Mouse (Mus musculus): ENCODE results near the gene Trpm3. TPM values are rescaled to one million over a fixed set of nuclear protein-coding genes. Genes with fewer than 3 reads are reported as not detected.

The Trpm3 gene
- polyA plus RNA-seq, 1 experiment from 2014 or later = 37.2 TPM

DNA sequence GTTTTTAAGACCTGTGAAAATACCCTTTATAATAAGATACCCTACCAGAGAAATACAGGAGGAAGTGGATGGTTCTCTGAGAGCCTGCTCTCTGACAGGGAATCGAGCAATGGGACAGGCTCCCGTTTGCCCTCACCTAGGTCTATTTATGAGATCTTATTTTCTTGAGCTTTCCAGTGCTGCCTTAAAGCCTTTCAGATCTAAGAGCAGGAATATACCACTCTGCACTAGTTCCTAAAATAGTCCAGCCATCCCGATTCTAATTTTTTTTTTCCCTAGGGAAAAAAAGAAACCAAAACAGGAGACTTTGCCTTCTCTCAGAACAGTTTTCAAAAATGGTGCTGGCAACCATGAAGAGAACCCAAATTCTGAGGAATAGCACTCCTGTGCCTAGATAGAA is 786.4 kb downstream of the Trpm3 start:
- no peak overlapping the region for H3K4me3 ChIP-seq
- no peaks in the 10 kb centered on the region for H3K27me3 ChIP-seq
- H3K4me2 ChIP-seq = no peak overlapping the region
- no peaks in the 10 kb centered on the region for H3K4me1 ChIP-seq (replicated peaks)
- H3K9me3 ChIP-seq = no peaks in the 10 kb centered on the region
- no peaks in the 10 kb centered on the region; the same call in 1 of the 2 replicates for H3K36me3 ChIP-seq
- ATAC-seq (ENCODE audit: low FRiP score, low read depth) = no peak
- no peak overlapping the region for H3K27ac ChIP-seq (replicated peaks)
- WGBS = 80% methylated on average over 3 of the region's 3 CpGs
- no peak overlapping the region for H3K9ac ChIP-seq

DNA sequence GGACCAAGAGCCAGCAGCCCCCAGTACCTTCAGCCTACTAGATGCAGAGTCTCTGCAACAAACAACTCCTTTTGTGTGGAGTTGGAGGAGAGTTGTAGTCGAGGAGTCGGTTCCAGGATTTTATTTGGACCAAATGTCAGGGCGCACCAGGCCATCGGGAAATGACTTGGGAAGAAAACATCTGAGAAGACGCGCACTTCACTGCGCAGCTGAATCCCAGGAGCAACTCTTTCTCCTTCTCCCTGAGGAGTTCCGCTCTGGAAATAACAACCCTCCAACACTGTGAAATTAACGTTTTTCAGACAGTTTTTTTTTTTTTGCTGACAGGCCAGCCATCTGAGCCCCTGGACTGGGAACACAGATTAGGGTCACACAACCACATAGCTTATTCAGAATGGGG is 787.9 kb downstream of the Trpm3 start:
- H3K27me3 ChIP-seq = no peaks in the 10 kb centered on the region
- 70% methylated on average over 9 of the region's 9 CpGs for WGBS
- no peaks in the 10 kb centered on the region for H3K9me3 ChIP-seq
- H3K9ac ChIP-seq = no peak overlapping the region
- no peak overlapping the region for H3K27ac ChIP-seq (replicated peaks)
- H3K4me3 ChIP-seq = no peak overlapping the region
- no peaks in the 10 kb centered on the region for H3K4me1 ChIP-seq (replicated peaks)
- no peaks in the 10 kb centered on the region; the same call in 1 of the 2 replicates for H3K36me3 ChIP-seq
- ATAC-seq (ENCODE audit: low FRiP score, low read depth) = no peak
- no peak overlapping the region for H3K4me2 ChIP-seq

DNA sequence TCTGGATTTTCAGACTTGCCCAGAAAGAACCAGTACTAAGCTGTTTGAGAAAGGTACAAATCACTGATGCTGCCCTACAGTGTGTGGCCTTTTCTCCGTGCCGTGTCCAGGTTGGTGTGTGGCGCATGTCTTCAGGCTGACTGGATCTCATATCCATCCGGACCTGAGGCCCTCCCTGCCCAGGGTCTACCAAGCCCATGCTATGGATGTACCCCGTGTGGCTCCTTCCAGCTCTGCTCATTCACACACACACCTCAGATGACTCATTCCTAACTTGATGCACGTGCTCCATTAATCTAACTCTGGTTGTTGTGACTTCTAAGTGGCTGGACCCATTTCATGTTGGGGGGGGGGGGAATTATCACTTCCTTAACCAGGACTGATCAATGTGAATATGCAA is 789.5 kb downstream of the Trpm3 start:
- H3K27me3 ChIP-seq = no peaks in the 10 kb centered on the region
- no peaks in the 10 kb centered on the region for H3K9me3 ChIP-seq
- H3K27ac ChIP-seq (replicated peaks) = no peak overlapping the region
- H3K4me3 ChIP-seq = no peak overlapping the region
- no peaks in the 10 kb centered on the region for H3K36me3 ChIP-seq
- ATAC-seq (ENCODE audit: low FRiP score, low read depth) = peak; percentile 36; the same call in 1 of the 2 replicates
- H3K4me2 ChIP-seq = no peak overlapping the region
- no peaks in the 10 kb centered on the region for H3K4me1 ChIP-seq (replicated peaks)
- WGBS = 95% methylated on average over 6 of the region's 6 CpGs
- H3K9ac ChIP-seq = no peak overlapping the region

DNA sequence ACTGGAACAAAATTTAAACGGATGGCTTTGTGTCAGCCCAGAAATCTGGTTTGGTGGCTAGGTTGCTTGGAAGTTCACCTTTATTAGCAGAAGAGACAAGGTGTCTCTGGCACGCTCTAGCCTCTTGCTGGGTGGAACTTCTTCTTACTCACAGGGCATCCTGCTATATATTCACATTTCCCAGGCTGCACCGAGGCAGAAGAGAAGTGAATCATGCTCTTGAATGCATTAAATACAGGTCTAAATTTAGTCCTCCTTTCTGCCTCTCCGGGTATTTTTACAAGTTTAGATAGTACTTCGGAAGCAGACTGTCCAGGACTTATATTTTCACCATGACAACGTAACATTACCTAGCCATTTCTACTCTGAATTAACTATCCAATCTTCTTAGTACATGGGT is 790.9 kb downstream of the Trpm3 start:
- Histone ChIP-seq H3K9me3 (no peaks in the 10 kb centered on the region), H3K4me3 (no peak overlapping the region), H3K36me3 (no peaks in the 10 kb centered on the region), H3K9ac (no peak overlapping the region), H3K27me3 (no peaks in the 10 kb centered on the region), H3K4me1 (replicated peaks) (no peaks in the 10 kb centered on the region), H3K27ac (replicated peaks) (peak overlapping the region; percentile 70), H3K4me2 (no peak overlapping the region)
- 84% methylated on average over 6 of the region's 6 CpGs for WGBS
- no peak for ATAC-seq (ENCODE audit: low FRiP score, low read depth)

DNA sequence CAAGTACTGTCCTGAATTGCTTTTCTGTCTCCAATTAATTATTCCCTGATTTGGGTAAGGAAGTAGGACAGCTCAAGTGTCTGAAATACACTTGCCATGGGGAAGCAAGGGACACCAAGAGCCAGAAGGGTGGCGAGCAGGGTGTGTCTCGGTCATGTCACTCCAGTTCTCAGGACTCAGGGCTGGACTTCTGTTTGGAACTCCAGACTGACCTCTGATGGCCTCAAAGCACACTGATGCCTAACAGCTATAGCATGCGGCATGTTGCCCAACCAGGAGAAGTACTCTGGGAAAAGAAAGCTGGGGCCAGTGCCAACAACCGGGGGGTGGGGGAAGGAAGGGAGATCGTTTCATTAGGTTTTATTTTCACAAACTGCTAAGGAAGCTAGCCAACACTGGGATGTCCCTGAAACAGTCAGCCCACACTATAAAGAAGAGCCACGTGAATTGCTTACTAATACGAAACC is 791.6 kb downstream of the Trpm3 start:
- no peaks in the 10 kb centered on the region for H3K36me3 ChIP-seq
- 65% methylated on average over 7 of the region's 7 CpGs for WGBS
- no peak overlapping the region for H3K4me2 ChIP-seq
- no peak overlapping the region for H3K4me3 ChIP-seq
- H3K27ac ChIP-seq (replicated peaks) = peak overlapping the region; percentile 70
- H3K9me3 ChIP-seq = no peaks in the 10 kb centered on the region
- ATAC-seq (ENCODE audit: low FRiP score, low read depth) = peak; percentile 80
- H3K27me3 ChIP-seq = no peaks in the 10 kb centered on the region
- H3K4me1 ChIP-seq (replicated peaks) = no peaks in the 10 kb centered on the region
- H3K9ac ChIP-seq = no peak overlapping the region

DNA sequence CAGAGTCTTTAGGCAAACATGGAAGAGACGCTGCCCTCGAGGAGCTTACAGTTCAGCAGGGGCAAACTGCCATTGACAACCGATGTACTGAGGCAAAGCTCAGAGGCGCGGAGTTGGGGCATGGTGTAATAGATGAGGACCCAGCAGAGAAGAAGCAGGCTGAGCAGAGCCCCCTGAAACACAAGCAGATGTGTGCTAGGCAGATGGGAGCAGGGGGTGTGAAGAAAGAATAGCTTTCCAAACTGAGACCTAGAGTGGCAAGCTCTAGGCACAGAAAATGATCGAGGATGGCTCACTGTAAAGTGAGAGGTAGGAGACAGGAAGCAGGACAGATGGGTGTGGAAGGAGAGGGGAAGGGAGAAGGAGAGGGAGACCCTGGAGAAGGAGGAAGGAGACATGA is 792.2 kb downstream of the Trpm3 start:
- no peak overlapping the region for H3K4me3 ChIP-seq
- no peak overlapping the region for H3K4me2 ChIP-seq
- 80% methylated on average over 6 of the region's 6 CpGs for whole genome bisulfite sequencing
- H3K4me1 ChIP-seq (replicated peaks) = no peaks in the 10 kb centered on the region
- no peak overlapping the region for H3K9ac ChIP-seq
- no peaks in the 10 kb centered on the region for H3K9me3 ChIP-seq
- no peak for ATAC-seq (ENCODE audit: low FRiP score, low read depth)
- no peaks in the 10 kb centered on the region for H3K36me3 ChIP-seq
- H3K27ac ChIP-seq (replicated peaks) = peak overlapping the region; percentile 49; the same call in 1 of the 2 replicates
- no peaks in the 10 kb centered on the region for H3K27me3 ChIP-seq

DNA sequence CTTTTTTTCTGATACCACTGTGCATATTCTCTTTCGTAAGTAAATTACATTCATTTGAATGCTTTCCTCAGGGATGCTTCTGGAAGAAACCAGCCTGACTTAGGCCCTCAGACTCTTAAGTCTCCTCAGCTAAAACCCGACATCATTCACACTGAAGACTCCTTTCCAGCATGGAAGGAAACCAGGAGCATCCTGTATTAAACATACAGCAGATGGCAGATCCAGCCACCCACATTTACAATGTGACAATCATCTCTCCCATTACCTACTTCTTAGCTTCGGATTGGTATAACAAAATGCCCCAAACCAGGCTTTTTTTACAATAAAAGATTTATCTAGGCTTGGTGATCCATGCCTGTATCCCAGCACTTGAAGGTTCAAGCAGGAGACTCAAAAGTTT is 796.2 kb downstream of the Trpm3 start:
- Histone ChIP-seq H3K9ac (no peak overlapping the region), H3K9me3 (no peaks in the 10 kb centered on the region), H3K36me3 (no peaks in the 10 kb centered on the region), H3K4me2 (no peak overlapping the region), H3K4me3 (no peak overlapping the region), H3K27me3 (no peaks in the 10 kb centered on the region), H3K27ac (replicated peaks) (no peak overlapping the region), H3K4me1 (replicated peaks) (peaks cover 9% of the 10 kb centered on the region; the same call in 1 of the 2 replicates)
- 82% methylated on average over 3 of the region's 3 CpGs for WGBS
- no peak for ATAC-seq (ENCODE audit: low FRiP score, low read depth)

DNA sequence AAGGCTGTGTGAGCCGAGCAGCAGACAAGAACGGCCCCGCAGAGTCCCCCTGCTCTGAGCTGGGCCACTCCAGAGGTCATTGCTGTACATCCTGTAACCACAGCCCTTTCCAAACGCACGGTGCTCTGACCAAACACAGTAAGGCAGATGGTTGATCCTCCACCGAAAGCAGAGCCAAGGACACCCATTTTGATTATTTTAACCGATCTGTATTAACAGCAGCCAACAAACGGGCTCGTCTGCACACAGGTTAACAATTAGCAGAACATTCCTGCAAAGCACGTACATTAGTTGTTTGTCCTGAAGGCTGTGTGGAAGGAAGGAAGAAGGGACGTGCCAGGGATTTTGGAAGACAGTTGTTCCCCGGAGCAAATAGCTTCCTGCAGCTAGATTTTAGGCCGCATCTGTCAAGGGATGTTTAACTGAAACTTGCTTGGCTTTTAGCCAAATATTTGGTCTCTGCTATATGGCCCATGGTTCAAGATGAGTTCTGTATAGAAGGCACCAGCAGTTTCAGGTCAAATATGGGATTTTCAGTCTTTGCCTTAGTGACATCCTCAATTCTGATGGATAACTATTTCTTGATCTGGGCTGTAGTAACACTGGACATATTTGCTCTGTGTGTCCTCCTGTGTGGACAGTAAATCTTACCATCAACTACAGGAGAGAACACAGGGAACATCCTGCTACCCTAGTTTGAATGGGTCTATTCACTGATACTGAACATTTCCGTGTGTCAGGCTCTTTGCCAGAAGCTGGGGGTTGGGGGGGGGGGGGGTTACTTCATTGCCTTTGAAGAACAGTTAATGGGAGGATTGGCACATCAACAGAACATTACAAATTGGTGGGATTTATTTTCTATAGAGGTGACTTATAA is 800.2 kb downstream of the Trpm3 start:
- H3K4me1 ChIP-seq (replicated peaks) = peaks cover 19% of the 10 kb centered on the region; the same call in 1 of the 2 replicates
- peak; percentile 43 for ATAC-seq (ENCODE audit: low FRiP score, low read depth)
- H3K9me3 ChIP-seq = no peaks in the 10 kb centered on the region
- no peak overlapping the region for H3K4me3 ChIP-seq
- H3K27ac ChIP-seq (replicated peaks) = peak overlapping the region; percentile 56
- H3K27me3 ChIP-seq = no peaks in the 10 kb centered on the region
- H3K36me3 ChIP-seq = no peaks in the 10 kb centered on the region
- H3K4me2 ChIP-seq = no peak overlapping the region
- H3K9ac ChIP-seq = no peak overlapping the region
- 38% methylated on average over 14 of the region's 14 CpGs for WGBS

DNA sequence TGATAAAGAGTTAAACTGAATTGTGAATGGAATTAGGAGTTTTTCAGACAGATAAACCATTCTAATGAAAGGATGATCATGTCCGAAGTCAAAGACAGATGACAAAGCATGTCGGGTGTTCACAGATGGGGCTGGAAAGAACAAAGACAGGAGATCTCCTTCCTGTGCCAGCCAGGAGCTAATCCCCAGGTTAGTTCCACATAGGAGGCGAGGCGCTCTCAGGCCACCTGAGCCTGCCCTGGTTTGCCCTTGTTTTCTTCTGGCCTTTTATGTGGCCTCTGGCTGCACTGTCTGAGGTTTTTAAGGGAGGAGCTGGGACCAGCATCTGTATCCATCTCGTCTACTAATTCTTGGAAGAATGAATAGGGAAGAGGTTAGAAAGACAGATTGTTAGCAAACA is 801.0 kb downstream of the Trpm3 start:
- 49% methylated on average over 5 of the region's 5 CpGs for WGBS
- H3K9me3 ChIP-seq = no peaks in the 10 kb centered on the region
- no peaks in the 10 kb centered on the region for H3K36me3 ChIP-seq
- peak overlapping the region; percentile 56 for H3K27ac ChIP-seq (replicated peaks)
- no peak overlapping the region for H3K4me2 ChIP-seq
- H3K4me1 ChIP-seq (replicated peaks) = peaks cover 19% of the 10 kb centered on the region; the same call in 1 of the 2 replicates
- no peak overlapping the region for H3K9ac ChIP-seq
- ATAC-seq (ENCODE audit: low FRiP score, low read depth) = no peak
- no peaks in the 10 kb centered on the region for H3K27me3 ChIP-seq
- H3K4me3 ChIP-seq = no peak overlapping the region

DNA sequence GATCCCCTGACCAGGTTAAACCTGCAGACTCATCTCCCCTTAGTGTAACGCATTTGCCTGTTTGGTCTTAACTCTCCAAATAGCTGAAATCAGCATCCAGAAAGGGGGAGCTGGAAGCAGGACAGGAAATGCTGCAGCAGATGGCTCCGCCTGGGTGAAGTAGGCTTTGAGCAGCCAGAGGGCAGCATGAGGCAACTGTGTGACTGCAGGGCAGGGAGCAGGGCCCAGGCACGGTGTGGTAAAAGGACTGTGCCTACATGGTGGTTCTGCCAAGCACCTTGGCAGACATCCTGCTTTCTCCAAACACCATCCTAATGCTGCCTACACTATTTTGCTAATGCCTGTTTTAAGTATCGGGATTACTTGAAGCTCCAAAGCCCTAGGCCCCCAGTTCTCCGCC is 801.6 kb downstream of the Trpm3 start:
- peak; percentile 92 for ATAC-seq (ENCODE audit: low FRiP score, low read depth)
- Histone ChIP-seq H3K9me3 (no peaks in the 10 kb centered on the region), H3K4me3 (no peak overlapping the region), H3K9ac (no peak overlapping the region), H3K27ac (replicated peaks) (peak overlapping the region; percentile 56; the same call in 1 of the 2 replicates), H3K4me2 (no peak overlapping the region), H3K4me1 (replicated peaks) (peaks cover 19% of the 10 kb centered on the region; the same call in 1 of the 2 replicates), H3K27me3 (no peaks in the 10 kb centered on the region), H3K36me3 (no peaks in the 10 kb centered on the region)
- 49% methylated on average over 5 of the region's 5 CpGs for WGBS

DNA sequence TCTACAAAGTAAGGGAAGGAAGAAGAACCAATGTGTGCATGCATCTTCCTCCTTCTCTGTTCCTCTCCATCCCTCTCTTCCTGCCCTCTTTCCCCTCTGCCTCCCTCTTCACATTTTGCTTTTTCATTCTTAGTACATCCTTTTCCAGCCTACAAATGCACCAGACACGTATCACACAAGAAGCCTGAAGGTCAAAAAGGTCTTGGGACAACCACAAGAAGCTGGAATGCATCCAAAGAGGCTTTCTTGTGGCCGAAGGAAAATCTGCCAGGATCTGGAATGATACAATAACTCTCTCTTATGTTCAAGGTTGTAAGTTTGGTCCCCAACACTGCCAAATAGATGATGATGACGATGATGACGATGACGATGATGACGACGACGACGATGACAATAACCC is 802.1 kb downstream of the Trpm3 start:
- H3K27ac ChIP-seq (replicated peaks) = 0 out of 2 replicates have a peak overlapping the region, but pooled peaks have one; percentile 27
- peaks cover 19% of the 10 kb centered on the region; the same call in 1 of the 2 replicates for H3K4me1 ChIP-seq (replicated peaks)
- H3K9me3 ChIP-seq = no peaks in the 10 kb centered on the region
- ATAC-seq (ENCODE audit: low FRiP score, low read depth) = no peak
- no peak overlapping the region for H3K4me3 ChIP-seq
- WGBS = 91% methylated on average over 9 of the region's 9 CpGs
- no peak overlapping the region for H3K4me2 ChIP-seq
- H3K36me3 ChIP-seq = no peaks in the 10 kb centered on the region
- H3K9ac ChIP-seq = no peak overlapping the region
- no peaks in the 10 kb centered on the region for H3K27me3 ChIP-seq

DNA sequence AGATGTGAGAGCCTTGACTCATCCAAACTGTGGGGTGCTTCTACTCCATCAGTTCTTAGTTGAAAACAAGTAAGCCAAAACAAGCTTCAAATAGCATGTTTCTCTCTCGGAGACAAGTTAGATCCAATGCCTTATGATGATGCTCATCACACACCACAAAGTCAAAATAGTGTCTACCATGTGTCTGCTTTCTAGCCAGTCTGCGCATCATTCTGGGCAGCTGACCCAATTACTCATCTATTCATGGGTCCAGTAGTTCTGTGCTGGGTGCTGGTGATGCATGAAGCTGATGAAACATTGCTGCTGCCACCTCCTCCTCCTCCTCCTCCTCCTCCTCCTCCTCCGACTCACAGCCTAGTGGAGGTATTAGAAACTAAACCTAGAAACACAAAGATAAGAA is 813.6 kb downstream of the Trpm3 start:
- no peak overlapping the region for H3K27ac ChIP-seq (replicated peaks)
- H3K4me3 ChIP-seq = no peak overlapping the region
- no peak overlapping the region for H3K9ac ChIP-seq
- H3K4me1 ChIP-seq (replicated peaks) = no peaks in the 10 kb centered on the region
- H3K27me3 ChIP-seq = no peaks in the 10 kb centered on the region
- no peak for ATAC-seq (ENCODE audit: low FRiP score, low read depth)
- H3K36me3 ChIP-seq = 0 out of 2 replicates have a peak, but pooled peaks cover 4% of the 10 kb centered on the region
- WGBS = 87% methylated on average over 3 of the region's 3 CpGs
- H3K4me2 ChIP-seq = no peak overlapping the region
- no peaks in the 10 kb centered on the region for H3K9me3 ChIP-seq
